Mouse (Mus musculus) 3T3-L1 (cell line): ENCODE data around the gene Dpp9.

Source experiments
- DNase-seq: peaks from one replicate; pipeline ENCODE4 v3.0.0-alpha.2; 2015; ENCODE audit warnings: low read depth, low spot score

The Dpp9 gene

GRCm38 (mm10) chr17:56144546-56144945 lies 74.2 kb downstream of the Dpp9 start:
- DNase-seq: no peak

- DNase-seq: no peak
Observed at GRCm38 (mm10) chr17:56141702-56142605, 76.8 kb downstream of the Dpp9 start.

- DNase-seq: no peak
Observed at GRCm38 (mm10) chr17:56139858-56140595, 78.7 kb downstream of the Dpp9 start, which contains the start of gene Sema6b. Sema6b (minus strand) TSS chr17:56140343.

GRCm38 (mm10) chr17:56139355-56139754 lies 79.3 kb downstream of the Dpp9 start:
- DNase-seq: no peak

- DNase-seq: no peak
Observed at GRCm38 (mm10) chr17:56137839-56138613, 80.7 kb downstream of the Dpp9 start.
